Comparison of ENCODE assay signal across 8 mouse cellular contexts in the genomic region with DNA sequence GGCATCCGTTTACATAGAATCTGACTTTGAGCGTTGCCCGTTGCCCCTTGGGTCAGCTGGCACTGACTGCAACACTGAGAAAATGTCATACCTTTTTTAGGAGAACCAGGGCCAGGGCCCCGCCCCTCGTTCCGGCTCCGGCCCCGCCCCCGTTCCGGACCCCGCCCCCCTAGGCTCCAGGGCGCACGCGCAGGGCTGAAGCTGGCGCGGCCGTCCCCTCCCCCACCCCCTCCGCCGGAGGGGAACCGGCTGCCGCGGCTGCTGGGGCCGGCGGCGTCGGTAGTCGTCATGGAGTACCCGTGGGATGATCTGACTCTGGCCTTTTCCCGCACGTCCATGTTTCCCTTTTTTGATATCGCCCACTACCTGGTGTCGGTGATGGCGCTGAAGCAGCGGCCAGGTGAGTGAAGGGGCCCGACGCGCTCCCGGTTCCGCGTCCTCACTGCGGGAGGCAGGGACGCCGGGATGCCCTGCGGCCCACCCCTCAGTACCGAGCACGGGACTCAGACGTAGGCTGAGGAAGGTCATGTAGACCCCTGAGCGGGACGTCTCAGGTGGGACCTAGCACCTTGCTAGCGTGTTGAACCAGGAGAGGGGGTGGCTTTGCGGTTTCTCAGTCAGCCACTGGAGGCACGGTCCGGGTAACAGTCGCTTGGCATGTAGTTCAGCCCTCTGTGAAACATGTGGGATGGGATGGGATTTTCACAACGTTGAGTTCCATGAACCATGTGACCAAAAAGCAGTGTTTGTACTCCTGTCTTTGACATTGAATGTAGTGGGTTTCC. TPM values are rescaled to one million over a fixed set of nuclear protein-coding genes. Genes with fewer than 3 reads are reported as not detected.
DNase-seq lines count a peak whose midpoint lies in the region; ATAC-seq lines count a peak whose summit lies in the region.

A gene (plus strand): TSS at position 225 of the 785 bp plus-strand sequence.

- H3K27me3 ChIP-seq in hindbrain, embryonic 13.5 days = no peaks in the 10 kb centered on the region

- WGBS in hindbrain, embryonic 13.5 days = under 1% methylated on average over 55 of the region's 55 CpGs
- 2% methylated on average over 52 of the region's 55 CpGs for WGBS in macrophage (ENCODE audit: missing documents)

- peak; percentile 96 for ATAC-seq in hindbrain, embryonic 13.5 days (ENCODE audit: low FRiP score)

- H3K4me2 ChIP-seq in hindbrain, embryonic 13.5 days = peak within 1 kb of the TSS; percentile 58

- peaks cover 8% of the 10 kb centered on the region for H3K4me1 ChIP-seq in hindbrain, embryonic 13.5 days (replicated peaks)

- DNase-seq in R1 (ENCODE audit: low read depth, low spot score) = peak; percentile 87
- peak; percentile 94 to 95 for DNase-seq in cerebellum, postnatal 10 days
- peak; percentile 26 to 48 for DNase-seq in frontal cortex, postnatal 14 days (ENCODE audit: low spot score in 2 of 2)
- peak; percentile 70 to 76 for DNase-seq in left cerebral cortex, adult 18-20 months (ENCODE audit: low spot score in 2 of 2)
- DNase-seq in retina, postnatal 7 days (ENCODE audit: low read depth, low spot score) = peak; percentile 61
- peak; percentile 68 for DNase-seq in urinary bladder, adult 2 months (ENCODE audit: low spot score)

- H3K27ac ChIP-seq in hindbrain, embryonic 13.5 days = peak within 1 kb of the TSS; percentile 79
- peak within 1 kb of the TSS; percentile 63 for H3K27ac ChIP-seq in macrophage

- no peaks in the 10 kb centered on the region for H3K9me3 ChIP-seq in hindbrain, embryonic 13.5 days

- peak within 1 kb of the TSS; percentile 79 for H3K4me3 ChIP-seq in hindbrain, embryonic 13.5 days
- peak within 1 kb of the TSS; percentile 81 for H3K4me3 ChIP-seq in macrophage (ENCODE audit: inconsistent target)

- peak within 1 kb of the TSS; percentile 88 for H3K9ac ChIP-seq in hindbrain, embryonic 13.5 days

- H3K36me3 ChIP-seq in hindbrain, embryonic 13.5 days = no peaks in the 10 kb centered on the region
- H3K36me3 ChIP-seq in macrophage (ENCODE audit: inconsistent target) = no peaks in the 10 kb centered on the region

- H3K79me2 ChIP-seq in macrophage (ENCODE audit: inconsistent target) = peaks cover 50% of the 10 kb centered on the region

RNA-seq across cellular contexts. Expression of the gene that starts here (rescaled TPM):
- 7.7 and 7.9 TPM in 2 replicates for polyA plus RNA-seq in hindbrain, embryonic 13.5 days (2015; fragmentation: Nextera tagmentation; extraction: Ambion mirVana)
- total RNA-seq in left cerebral cortex, adult 18-20 months (2021) = 10 to 100 TPM; 10.3 to 14.5 TPM
- 100 to 1,000 TPM in 4 of 26 experiments, 10 to 100 TPM in 22; 18.4 to 127 (median 40.2) TPM for total RNA-seq in macrophage (2018; cell fraction: chromatin; rRNA removed)
- 10 to 100 TPM; 17.6 to 34.3 (median 21.6) TPM for total RNA-seq in macrophage (2018; cell fraction: cytosol; rRNA removed)
- 100 to 1,000 TPM in 1 of 26 experiments, 10 to 100 TPM in 25; 30.7 to 102 (median 47.9) TPM for total RNA-seq in macrophage (2018; cell fraction: nucleus; rRNA removed)
- 14.8 to 24.8 TPM (median 19.4 TPM) in 3 replicates for polyA plus RNA-seq in macrophage (2018)
- 15.5 and 30.2 TPM in 2 replicates for polyA plus RNA-seq in urinary bladder, adult 2 months (2012; rRNA removed)

Comparison
In these comparisons a context has a peak if more than half of its experiments do, and no peak if none do; other contexts are left out.
1. Peak in every context shown above with its lines: DNase-seq, ATAC-seq, H3K4me3 ChIP-seq and H3K27ac ChIP-seq.
2. DNase-seq: peak in every context shown above with its lines; median percentile 94 in cerebellum, postnatal 10 days; 87 in R1; 73 in left cerebral cortex, adult 18-20 months; 68 in urinary bladder, adult 2 months; 61 in retina, postnatal 7 days; 37 in frontal cortex, postnatal 14 days.